9 mouse cellular contexts compared by ENCODE assay signal in the genomic region with DNA sequence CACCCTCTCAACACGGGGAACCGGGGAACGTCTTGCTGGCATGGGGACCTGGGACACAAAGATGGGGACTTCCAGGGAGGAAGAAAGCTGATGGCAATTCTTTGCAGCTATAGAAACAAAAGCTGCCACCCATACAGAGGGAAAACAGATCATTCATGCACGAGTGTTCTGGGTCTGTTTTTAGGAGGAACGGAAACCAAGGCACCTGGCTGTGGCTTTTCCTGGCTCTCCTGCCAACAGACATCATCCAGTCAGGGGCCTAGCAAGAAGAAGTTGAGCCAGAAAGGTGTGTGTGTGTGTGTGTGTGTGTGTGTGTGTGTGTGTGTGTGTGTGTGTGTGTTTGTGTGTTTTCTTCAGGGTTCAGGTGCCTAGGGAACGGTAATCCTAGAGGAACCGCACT. TPM values are rescaled to one million over a fixed set of nuclear protein-coding genes. Genes with fewer than 3 reads are reported as not detected.
DNase-seq lines count a peak whose midpoint lies in the region; ATAC-seq and TF ChIP-seq lines count a peak whose summit lies in the region.
"Had no signal": no experiment of that assay in that cellular context is flagged by ENCODE, and none has a peak within 500 bp of the region (broad histone marks: within the 10 kb centered on the region; RNA-seq: fewer than 3 reads in every experiment).

Gene Erich3, plus strand, starts transcription at position 315 of the 400 bp plus-strand sequence.

- H3K9me3 ChIP-seq in heart, postnatal 0 days (replicated peaks; ENCODE audit: control insufficient read depth, low read length): no peaks in the 10 kb centered on the region
- no peaks in the 10 kb centered on the region for H3K9me3 ChIP-seq in ES-Bruce4 (replicated peaks; ENCODE audit: control insufficient read depth, insufficient read depth, low read length, poor library complexity, severe bottlenecking)
- no peaks in the 10 kb centered on the region for H3K9me3 ChIP-seq in forebrain, embryonic 15.5 days
- H3K9me3 ChIP-seq in midbrain, embryonic 11.5 days (ENCODE audit: control insufficient read depth, low read length): no peaks in the 10 kb centered on the region

- H3K9ac ChIP-seq in heart, postnatal 0 days (replicated peaks; ENCODE audit: low read depth, low read length): no peak within 1 kb of the TSS
- H3K9ac ChIP-seq in ES-Bruce4 (ENCODE audit: low read depth, poor library complexity, severe bottlenecking): no peak within 1 kb of the TSS
- peak within 1 kb of the TSS; percentile 60 for H3K9ac ChIP-seq in forebrain, embryonic 15.5 days (replicated peaks)
- H3K9ac ChIP-seq in midbrain, embryonic 11.5 days (ENCODE audit: low read length): peak within 1 kb of the TSS; percentile 56

- no peak for ATAC-seq in heart, postnatal 0 days (ENCODE audit: insufficient read depth, low read depth)
- no peak for ATAC-seq in forebrain, embryonic 15.5 days (replicated peaks)
- ATAC-seq in midbrain, embryonic 11.5 days (ENCODE audit: low FRiP score): no peak

- WGBS in heart, postnatal 0 days: 39% methylated on average over 7 of the region's 7 CpGs
- 28% methylated on average over 5 of the region's 7 CpGs for WGBS in forebrain, embryonic 15.5 days
- WGBS in midbrain, embryonic 11.5 days: 25% methylated on average over 7 of the region's 7 CpGs

- H3K27ac ChIP-seq in heart, postnatal 0 days (ENCODE audit: low read depth): no peak within 1 kb of the TSS
- no peak within 1 kb of the TSS for H3K27ac ChIP-seq in ES-Bruce4 (ENCODE audit: insufficient read depth, low read length)
- peak within 1 kb of the TSS; percentile 79 for H3K27ac ChIP-seq in forebrain, embryonic 15.5 days (replicated peaks)
- no peak within 1 kb of the TSS for H3K27ac ChIP-seq in midbrain, embryonic 11.5 days (ENCODE audit: low read depth, low read length)

- TF ChIP-seq CTCF in heart, postnatal 0 days (IDR thresholded peaks at IDR 0.05; ENCODE audit: low read depth): no peak
- no peak for TF ChIP-seq CTCF in ES-Bruce4 (IDR thresholded peaks at IDR 0.05; ENCODE audit: low read depth, low read length)

- H3K27me3 ChIP-seq in heart, postnatal 0 days (ENCODE audit: control insufficient read depth, insufficient read depth, low read length): peaks cover 15% of the 10 kb centered on the region
- H3K27me3 ChIP-seq in ES-Bruce4 (ENCODE audit: control insufficient read depth, insufficient read depth, low read length, poor library complexity, severe bottlenecking): no peaks in the 10 kb centered on the region
- no peaks in the 10 kb centered on the region for H3K27me3 ChIP-seq in forebrain, embryonic 15.5 days
- peaks cover 5% of the 10 kb centered on the region; the same call in 1 of the 2 replicates for H3K27me3 ChIP-seq in midbrain, embryonic 11.5 days (ENCODE audit: control insufficient read depth, insufficient read depth, low read length)

- H3K4me1 ChIP-seq in heart, postnatal 0 days (ENCODE audit: control insufficient read depth, insufficient read depth): 0 out of 2 replicates have a peak, but pooled peaks cover 5% of the 10 kb centered on the region
- H3K4me1 ChIP-seq in ES-Bruce4 (ENCODE audit: control insufficient read depth, insufficient read depth, low read length): no peaks in the 10 kb centered on the region
- peaks cover 22% of the 10 kb centered on the region for H3K4me1 ChIP-seq in forebrain, embryonic 15.5 days
- peaks cover 5% of the 10 kb centered on the region; the same call in 1 of the 2 replicates for H3K4me1 ChIP-seq in midbrain, embryonic 11.5 days (ENCODE audit: control insufficient read depth, insufficient read depth, low read length)

- H3K4me2 ChIP-seq in heart, postnatal 0 days (ENCODE audit: low read depth, low read length): peak within 1 kb of the TSS; percentile 61
- peak within 1 kb of the TSS; percentile 75 for H3K4me2 ChIP-seq in forebrain, embryonic 15.5 days (replicated peaks)
- peak within 1 kb of the TSS; percentile 71 for H3K4me2 ChIP-seq in midbrain, embryonic 11.5 days

- no peaks in the 10 kb centered on the region for H3K36me3 ChIP-seq in heart, postnatal 0 days (replicated peaks; ENCODE audit: control insufficient read depth, insufficient read depth, low read length)
- no peaks in the 10 kb centered on the region for H3K36me3 ChIP-seq in ES-Bruce4 (ENCODE audit: control insufficient read depth, insufficient read depth, low read length, poor library complexity, severe bottlenecking)
- H3K36me3 ChIP-seq in forebrain, embryonic 15.5 days: no peaks in the 10 kb centered on the region
- no peaks in the 10 kb centered on the region for H3K36me3 ChIP-seq in midbrain, embryonic 11.5 days (ENCODE audit: control insufficient read depth, insufficient read depth, low read length)

- peak within 1 kb of the TSS; percentile 33 for H3K4me3 ChIP-seq in heart, postnatal 0 days (ENCODE audit: low read depth, low read length)
- peak within 1 kb of the TSS; percentile 27 for H3K4me3 ChIP-seq in ES-Bruce4 (ENCODE audit: low read depth, low read length)
- peak within 1 kb of the TSS; percentile 47 for H3K4me3 ChIP-seq in forebrain, embryonic 15.5 days
- peak within 1 kb of the TSS; percentile 42 for H3K4me3 ChIP-seq in midbrain, embryonic 11.5 days (ENCODE audit: low read depth, low read length)

- no peak for TF ChIP-seq POLR2A in ES-Bruce4 (IDR thresholded peaks at IDR 0.05; ENCODE audit: insufficient read depth, low read length)

- no peak for TF ChIP-seq EP300 in heart, postnatal 0 days (IDR thresholded peaks at IDR 0.05; ENCODE audit: low read depth)
- no peak for TF ChIP-seq EP300 in ES-Bruce4 (IDR thresholded peaks at IDR 0.05; ENCODE audit: insufficient read depth, low read depth, low read length)

- no peak for DNase-seq in heart, postnatal 0 days (ENCODE audit: low spot score)
- no peak for DNase-seq in heart, adult 8-10 months (ENCODE audit: low spot score)
- DNase-seq in midbrain, embryonic 11.5 days (ENCODE audit: low spot score, missing footprints): peak; percentile 89
- DNase-seq in urinary bladder, postnatal 10 days (ENCODE audit: low spot score): no peak
- DNase-seq in retina, embryonic 14.5 days (ENCODE audit: low spot score): no peak
- no peak for DNase-seq in cerebellum, postnatal 4 days (ENCODE audit: low spot score in 2 of 2)

RNA-seq across cellular contexts. Expression of gene Erich3, which starts in this region (rescaled TPM):
- total RNA-seq in heart, postnatal 0 days (2014; rRNA removed; ENCODE audit: low replicate concordance): not detected in 2 replicates
- polyA plus RNA-seq in heart, postnatal 0 days (2015; fragmentation: Nextera tagmentation; extraction: Ambion mirVana): 0.05 and 0.08 TPM in 2 replicates
- under 1 TPM; 0.08 to 0.35 (median 0.20) TPM for total RNA-seq in heart, adult 8-10 months (2022)
- 0.64 and 0.67 TPM in 2 replicates for polyA plus RNA-seq in ES-Bruce4 (2011; ENCODE audit: insufficient read depth, insufficient read length, low read depth, missing spikeins)
- 1.2 and 1.8 TPM in 2 replicates for polyA plus RNA-seq in forebrain, embryonic 15.5 days (2015; fragmentation: Nextera tagmentation; extraction: Ambion mirVana)
- polyA plus RNA-seq in midbrain, embryonic 11.5 days (2014; fragmentation: Nextera tagmentation; extraction: Ambion mirVana): 0.20 and 0.80 TPM in 2 replicates
- total RNA-seq: MEL had no signal

Comparison
In these comparisons a context has a peak if more than half of its experiments do, and no peak if none do; other contexts are left out.
1. Peak in DNase-seq, H3K4me3 ChIP-seq, H3K9ac ChIP-seq and H3K4me2 ChIP-seq in midbrain, embryonic 11.5 days; RNA of the gene not detected or under 1 TPM.